ENCODE assay signal across 27 mouse cellular contexts in genomic region chr13:104187357-104187756, GRCm38 (mm10). TPM values are rescaled to one million over a fixed set of nuclear protein-coding genes. Genes with fewer than 3 reads are reported as not detected.
"Had no signal": no experiment of that assay in that cellular context is flagged by ENCODE, and none has a peak within 500 bp of the region (broad histone marks: within the 10 kb centered on the region; RNA-seq: fewer than 3 reads in every experiment).

No protein-coding gene starts in this region.

- ATAC-seq: hindbrain, embryonic 16.5 days; inflammation-experienced regulatory T-cells, adult 6 months had no signal

- H3K27ac ChIP-seq: gastrocnemius, adult 2 months; heart, adult 2 months; heart, embryonic 13.5 days; heart, embryonic 15.5 days; hindbrain, embryonic 10.5 days; hindbrain, embryonic 12.5 days; hindbrain, embryonic 14.5 days; kidney, embryonic 15.5 days; kidney, postnatal 0 days; left cerebral cortex, adult 2 months; limb, embryonic 10.5 days; limb, embryonic 12.5 days; liver, embryonic 13.5 days had no signal

- H3K4me2 ChIP-seq: heart, embryonic 11.5 days; heart, embryonic 13.5 days; heart, embryonic 15.5 days; hindbrain, embryonic 12.5 days; hindbrain, embryonic 14.5 days; kidney, embryonic 15.5 days; limb, embryonic 12.5 days; liver, embryonic 11.5 days; liver, embryonic 13.5 days had no signal

- DNase-seq: gastrocnemius, adult 2 months; gastrocnemius, postnatal 10 days; gastrocnemius, postnatal 25 days; heart, adult 2 months; heart, postnatal 14 days; heart, postnatal 4 days; kidney, adult 11 months; kidney, adult 2 months; kidney, adult 9 months; kidney, postnatal 14 days; kidney, postnatal 36 days; liver; liver, embryonic 13.5 days had no signal

- H3K4me1 ChIP-seq: heart, embryonic 15.5 days; hindbrain, embryonic 10.5 days; hindbrain, embryonic 12.5 days; kidney, embryonic 15.5 days; limb, embryonic 10.5 days; limb, embryonic 12.5 days; liver, embryonic 13.5 days had no signal

- H3K9ac ChIP-seq: heart, embryonic 13.5 days; heart, embryonic 15.5 days; hindbrain, embryonic 12.5 days; hindbrain, embryonic 14.5 days; kidney, embryonic 15.5 days; limb, embryonic 12.5 days; liver, embryonic 13.5 days had no signal

- H3K9me3 ChIP-seq: heart, embryonic 13.5 days; heart, embryonic 15.5 days; hindbrain, embryonic 10.5 days; hindbrain, embryonic 12.5 days; kidney, embryonic 15.5 days; limb, embryonic 10.5 days; limb, embryonic 12.5 days; liver, embryonic 13.5 days had no signal

- H3K4me3 ChIP-seq: gastrocnemius, adult 2 months; heart, adult 2 months; heart, embryonic 13.5 days; heart, embryonic 15.5 days; hindbrain, embryonic 10.5 days; hindbrain, embryonic 12.5 days; kidney, embryonic 15.5 days; left cerebral cortex, adult 2 months; limb, embryonic 10.5 days; limb, embryonic 12.5 days; liver, embryonic 13.5 days had no signal

- H3K27me3 ChIP-seq: heart, embryonic 13.5 days; heart, embryonic 15.5 days; hindbrain, embryonic 12.5 days; kidney, embryonic 15.5 days; limb, embryonic 12.5 days; liver, embryonic 13.5 days had no signal

RNA-seq across cellular contexts. Expression of gene Cenpk, which starts 41.1 kb away (rescaled TPM):
- polyA plus RNA-seq: heart, adult 2 months had no signal
